Mouse (Mus musculus): Measurements from ENCODE around the gene Wnt4. TPM values are rescaled to one million over a fixed set of nuclear protein-coding genes. Genes with fewer than 3 reads are reported as not detected.

Gene Wnt4
- polyA plus RNA-seq, 1 experiment from 2014 or later = 10.0 TPM

DNA sequence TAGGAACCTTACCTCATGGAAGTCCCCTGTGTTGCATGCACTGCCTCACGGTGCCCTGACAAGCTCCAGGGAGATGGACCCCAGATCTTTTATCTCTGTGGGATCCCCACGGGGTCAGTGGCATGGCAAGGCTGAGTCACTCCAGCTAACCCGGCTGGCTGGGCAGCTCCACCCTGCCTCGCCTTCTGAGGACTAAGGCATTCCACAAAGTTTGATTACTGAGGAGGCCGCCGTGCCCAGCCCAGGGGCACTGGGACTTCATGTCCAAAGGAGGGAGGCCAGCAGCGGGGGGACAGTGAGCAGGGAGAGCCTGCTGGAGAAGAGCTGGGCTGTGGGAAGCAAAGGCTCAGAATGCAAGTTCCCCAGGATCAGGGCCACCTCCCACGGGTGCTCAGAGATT, 21.7 kb upstream of the Wnt4 start:
- no peaks in the 10 kb centered on the region for H3K9me3 ChIP-seq
- 55% methylated on average over 8 of the region's 8 CpGs for WGBS
- no peak overlapping the region for H3K4me2 ChIP-seq

GRCm38 (mm10) chr4:137261826-137262225, 15.5 kb upstream of the Wnt4 start:
- 83% methylated on average over 6 of the region's 6 CpGs for WGBS

More for the DNA sequence above, 21.7 kb upstream of the Wnt4 start:
- Histone ChIP-seq H3K36me3 (no peaks in the 10 kb centered on the region), H3K4me3 (no peak overlapping the region), H3K27ac (no peak overlapping the region), H3K27me3 (no peaks in the 10 kb centered on the region), H3K4me1 (peaks cover 13% of the 10 kb centered on the region; the same call in 1 of the 2 replicates), H3K9ac (no peak overlapping the region)
- ATAC-seq (ENCODE audit: insufficient number of reproducible peaks, low FRiP score, low TSS enrichment, low read depth) = no peak

GRCm38 (mm10) chr4:137264066-137264465, 13.2 kb upstream of the Wnt4 start:
- H3K4me1 ChIP-seq = peaks cover 12% of the 10 kb centered on the region
- H3K27me3 ChIP-seq = no peaks in the 10 kb centered on the region
- no peaks in the 10 kb centered on the region for H3K9me3 ChIP-seq
- WGBS = 75% methylated on average over 13 of the region's 13 CpGs
- ATAC-seq (ENCODE audit: insufficient number of reproducible peaks, low FRiP score, low TSS enrichment, low read depth) = no peak
- H3K9ac ChIP-seq = no peak overlapping the region
- no peaks in the 10 kb centered on the region for H3K36me3 ChIP-seq
- H3K27ac ChIP-seq = no peak overlapping the region
- H3K4me3 ChIP-seq = no peak overlapping the region
- no peak overlapping the region for H3K4me2 ChIP-seq

More at GRCm38 (mm10) chr4:137261826-137262225, 15.5 kb upstream of the Wnt4 start:
- Histone ChIP-seq H3K27me3 (no peaks in the 10 kb centered on the region), H3K4me1 (peaks cover 12% of the 10 kb centered on the region), H3K27ac (no peak overlapping the region), H3K4me3 (no peak overlapping the region), H3K36me3 (no peaks in the 10 kb centered on the region), H3K4me2 (no peak overlapping the region), H3K9me3 (no peaks in the 10 kb centered on the region), H3K9ac (no peak overlapping the region)
- ATAC-seq (ENCODE audit: insufficient number of reproducible peaks, low FRiP score, low TSS enrichment, low read depth) = no peak

- Histone ChIP-seq H3K9ac (no peak overlapping the region), H3K4me2 (no peak overlapping the region), H3K27me3 (no peaks in the 10 kb centered on the region), H3K9me3 (no peaks in the 10 kb centered on the region), H3K4me3 (no peak overlapping the region), H3K27ac (no peak overlapping the region; the same call in 1 of the 2 replicates), H3K36me3 (no peaks in the 10 kb centered on the region), H3K4me1 (peaks cover 12% of the 10 kb centered on the region)
- no peak for ATAC-seq (ENCODE audit: insufficient number of reproducible peaks, low FRiP score, low TSS enrichment, low read depth)
- 81% methylated on average over 5 of the region's 5 CpGs for WGBS
Measured at GRCm38 (mm10) chr4:137265116-137265515, 12.2 kb upstream of the Wnt4 start.

DNA sequence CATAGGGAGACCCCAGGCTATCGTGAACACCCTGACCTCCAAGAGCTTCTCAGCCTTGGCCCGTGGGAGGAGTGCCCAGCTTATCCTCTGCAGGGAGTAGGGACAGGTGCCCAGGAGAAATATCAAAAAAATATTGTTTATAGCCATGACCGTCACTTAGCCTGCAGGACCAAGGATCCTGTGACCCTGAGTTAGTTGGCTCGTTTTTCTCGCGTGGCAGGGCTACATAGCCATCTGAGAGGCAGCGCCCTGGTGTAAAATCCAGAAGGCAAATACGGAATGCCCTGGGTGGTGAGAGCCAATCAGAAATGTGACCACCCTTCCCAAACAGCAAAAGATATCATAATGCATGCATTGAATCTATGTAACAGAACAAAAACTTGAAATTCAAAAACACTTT, 8.7 kb upstream of the Wnt4 start:
- Histone ChIP-seq H3K27ac (no peak overlapping the region), H3K36me3 (no peaks in the 10 kb centered on the region), H3K27me3 (no peaks in the 10 kb centered on the region), H3K9me3 (no peaks in the 10 kb centered on the region), H3K4me3 (no peak overlapping the region), H3K4me1 (peaks cover 12% of the 10 kb centered on the region), H3K9ac (no peak overlapping the region), H3K4me2 (no peak overlapping the region)
- 68% methylated on average over 8 of the region's 8 CpGs for WGBS
- no peak for ATAC-seq (ENCODE audit: insufficient number of reproducible peaks, low FRiP score, low TSS enrichment, low read depth)

DNA sequence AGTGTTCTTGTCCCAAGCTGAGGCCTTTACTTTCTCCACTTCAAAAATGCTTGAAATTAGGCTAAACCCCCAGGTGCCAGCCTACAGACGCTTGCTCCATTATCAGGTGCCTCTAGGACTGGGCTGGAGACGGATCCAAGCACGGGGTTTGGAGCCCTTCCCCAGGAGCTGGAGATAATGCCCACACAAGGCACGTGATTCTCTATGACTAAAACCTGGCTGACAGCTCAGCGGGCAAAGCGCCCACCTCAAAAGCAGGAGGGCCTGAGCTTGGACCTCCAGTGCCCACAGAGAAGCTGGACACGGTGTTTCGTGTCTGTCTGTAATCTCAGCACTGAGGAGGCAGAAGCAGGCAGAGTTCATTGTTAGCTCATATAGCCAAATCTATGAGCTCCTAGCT, 5.4 kb upstream of the Wnt4 start:
- Histone ChIP-seq H3K9me3 (no peaks in the 10 kb centered on the region), H3K9ac (no peak overlapping the region), H3K4me2 (no peak overlapping the region), H3K4me3 (no peak overlapping the region), H3K27ac (no peak overlapping the region), H3K36me3 (no peaks in the 10 kb centered on the region), H3K4me1 (peaks cover 15% of the 10 kb centered on the region), H3K27me3 (peaks cover 24% of the 10 kb centered on the region)
- 76% methylated on average over 8 of the region's 8 CpGs for WGBS
- ATAC-seq (ENCODE audit: insufficient number of reproducible peaks, low FRiP score, low TSS enrichment, low read depth) = no peak

- Histone ChIP-seq H3K9me3 (no peaks in the 10 kb centered on the region), H3K36me3 (no peaks in the 10 kb centered on the region), H3K4me3 (no peak overlapping the region), H3K4me1 (peaks cover 34% of the 10 kb centered on the region), H3K27me3 (peaks cover 48% of the 10 kb centered on the region), H3K4me2 (no peak overlapping the region), H3K27ac (no peak overlapping the region), H3K9ac (no peak overlapping the region)
- no peak for ATAC-seq (ENCODE audit: insufficient number of reproducible peaks, low FRiP score, low TSS enrichment, low read depth)
- WGBS = 31% methylated on average over 6 of the region's 6 CpGs
Measured at GRCm38 (mm10) chr4:137274304-137274703, 3.0 kb upstream of the Wnt4 start.

GRCm38 (mm10) chr4:137276443-137277165, 685 bp upstream of the Wnt4 start:
- WGBS = 2% methylated on average over 26 of the region's 46 CpGs
- Histone ChIP-seq H3K4me3 (peak overlapping the region; percentile 59), H3K27me3 (peaks cover 68% of the 10 kb centered on the region), H3K4me1 (peaks cover 47% of the 10 kb centered on the region), H3K36me3 (no peaks in the 10 kb centered on the region), H3K9me3 (no peaks in the 10 kb centered on the region), H3K27ac (peak overlapping the region; percentile 55), H3K4me2 (peak overlapping the region; percentile 90), H3K9ac (peak overlapping the region; percentile 44)
- no peak for ATAC-seq (ENCODE audit: insufficient number of reproducible peaks, low FRiP score, low TSS enrichment, low read depth)

- Histone ChIP-seq H3K4me2 (peak overlapping the region; percentile 90), H3K9ac (peak overlapping the region; percentile 44), H3K36me3 (no peaks in the 10 kb centered on the region), H3K9me3 (no peaks in the 10 kb centered on the region), H3K27me3 (peaks cover 75% of the 10 kb centered on the region), H3K4me3 (peak overlapping the region; percentile 59), H3K4me1 (peaks cover 58% of the 10 kb centered on the region), H3K27ac (peak overlapping the region; percentile 82)
- ATAC-seq (ENCODE audit: insufficient number of reproducible peaks, low FRiP score, low TSS enrichment, low read depth) = no peak
- under 1% methylated on average over 59 of the region's 71 CpGs for WGBS
Measured at GRCm38 (mm10) chr4:137277600-137278143, 383 bp downstream of the Wnt4 start.

DNA sequence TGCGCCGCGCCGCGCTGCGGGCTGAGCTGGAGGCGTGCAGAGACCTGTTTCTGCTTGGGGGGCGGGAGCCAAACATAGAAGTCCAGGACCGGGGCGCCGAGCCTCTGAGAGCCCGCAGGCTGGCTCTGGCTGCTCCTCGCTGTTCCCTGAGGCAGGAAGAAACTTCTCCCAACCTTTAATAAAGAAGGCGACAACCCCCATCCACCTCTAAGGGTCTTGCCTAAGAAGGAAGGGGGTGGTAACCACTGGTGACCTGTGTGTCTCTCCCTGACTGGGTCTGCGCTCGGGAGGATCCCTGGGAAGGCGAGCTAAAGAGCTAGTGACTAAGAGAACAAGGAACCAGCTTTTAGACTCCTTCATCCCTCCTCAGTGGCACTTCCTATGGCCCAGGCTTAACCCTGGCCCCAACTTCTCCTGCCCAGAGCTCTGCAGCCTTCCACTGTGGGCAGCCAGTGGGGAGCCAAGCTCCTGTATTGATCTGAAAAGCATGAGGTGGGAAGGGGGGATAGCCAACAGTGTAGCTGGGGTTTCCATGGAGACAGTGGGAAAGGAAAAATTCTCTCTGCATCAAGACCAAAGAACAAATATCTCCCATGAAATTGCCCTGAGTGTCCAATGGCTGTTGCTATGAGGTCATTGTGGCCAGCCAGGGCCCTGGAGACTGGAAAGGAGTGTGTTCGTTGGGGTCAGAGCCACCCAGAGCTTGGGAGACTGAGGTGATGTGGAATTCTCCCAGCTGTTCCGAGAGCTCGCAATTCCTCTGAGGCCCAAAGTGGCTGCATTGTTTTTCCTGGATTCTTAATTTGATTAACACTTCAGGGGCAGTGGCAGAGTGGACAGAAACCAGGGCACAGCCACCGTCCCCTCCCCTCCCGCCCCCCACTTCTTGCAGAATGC, 1.1 kb downstream of the Wnt4 start:
- WGBS = 1% methylated on average over 21 of the region's 22 CpGs
- Histone ChIP-seq H3K4me3 (peak overlapping the region; percentile 59), H3K36me3 (no peaks in the 10 kb centered on the region), H3K4me2 (peak overlapping the region; percentile 90), H3K9ac (peak overlapping the region; percentile 44), H3K27ac (peak overlapping the region; percentile 82), H3K4me1 (peaks cover 65% of the 10 kb centered on the region), H3K27me3 (peaks cover 81% of the 10 kb centered on the region), H3K9me3 (no peaks in the 10 kb centered on the region)
- no peak for ATAC-seq (ENCODE audit: insufficient number of reproducible peaks, low FRiP score, low TSS enrichment, low read depth)

DNA sequence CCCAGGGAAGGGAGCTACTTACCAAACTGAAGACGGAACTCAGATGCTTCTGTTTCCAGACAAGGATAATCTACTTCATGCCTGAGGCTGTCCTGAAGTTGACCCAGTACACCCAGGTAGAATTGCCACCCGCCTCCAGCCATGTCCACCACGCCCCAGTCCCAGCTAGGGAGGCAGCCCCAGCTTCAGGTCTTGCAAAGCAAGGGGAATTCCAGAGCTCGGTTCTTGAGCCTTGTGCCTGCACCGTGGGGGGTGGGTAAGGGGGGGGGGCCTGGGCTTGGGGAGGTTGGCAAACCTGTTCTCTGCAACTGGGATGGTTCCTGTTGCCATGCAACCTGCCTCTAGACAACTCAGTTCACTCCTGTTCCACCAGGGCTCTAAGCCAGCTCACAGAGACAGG, 2.1 kb downstream of the Wnt4 start:
- peaks cover 68% of the 10 kb centered on the region for H3K4me1 ChIP-seq
- peaks cover 89% of the 10 kb centered on the region for H3K27me3 ChIP-seq
- peak overlapping the region; percentile 90 for H3K4me2 ChIP-seq
- no peaks in the 10 kb centered on the region for H3K36me3 ChIP-seq
- no peak for ATAC-seq (ENCODE audit: insufficient number of reproducible peaks, low FRiP score, low TSS enrichment, low read depth)
- H3K4me3 ChIP-seq = peak overlapping the region; percentile 59; the same call in 1 of the 2 replicates
- no peak overlapping the region for H3K9ac ChIP-seq
- no peaks in the 10 kb centered on the region for H3K9me3 ChIP-seq
- 35% methylated on average over 5 of the region's 5 CpGs for WGBS
- no peak overlapping the region for H3K27ac ChIP-seq

DNA sequence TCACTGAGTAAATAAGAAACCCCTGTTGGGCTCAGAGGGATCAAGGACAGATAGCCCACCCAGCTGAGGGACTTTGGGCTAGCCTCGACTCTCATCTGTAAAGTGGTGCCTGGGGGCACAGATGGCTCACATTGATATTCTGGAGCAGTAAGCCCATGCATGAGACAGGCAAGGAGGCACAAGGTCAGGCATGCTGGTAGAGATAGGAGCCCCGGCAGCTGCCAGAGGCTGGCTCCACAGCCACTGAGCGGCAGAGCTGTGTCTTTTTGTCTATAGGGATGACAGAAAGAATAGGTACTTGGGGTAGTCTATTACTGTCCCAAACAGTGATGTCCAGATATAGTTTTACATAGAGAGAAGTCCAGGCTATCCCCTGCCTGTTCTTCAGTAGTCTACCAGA, 4.0 kb downstream of the Wnt4 start:
- no peak for ATAC-seq (ENCODE audit: insufficient number of reproducible peaks, low FRiP score, low TSS enrichment, low read depth)
- 71% methylated on average over 3 of the region's 3 CpGs for whole genome bisulfite sequencing
- H3K27ac ChIP-seq = no peak overlapping the region
- H3K9ac ChIP-seq = no peak overlapping the region
- no peak overlapping the region for H3K4me3 ChIP-seq
- H3K4me1 ChIP-seq = peaks cover 66% of the 10 kb centered on the region
- H3K9me3 ChIP-seq = no peaks in the 10 kb centered on the region
- H3K27me3 ChIP-seq = peaks cover 78% of the 10 kb centered on the region
- H3K4me2 ChIP-seq = no peak overlapping the region
- no peaks in the 10 kb centered on the region for H3K36me3 ChIP-seq

Data from limb, embryonic 15.5 days (tissue).